Mouse (Mus musculus): ENCODE results near the gene Agap3. TPM values are rescaled to one million over a fixed set of nuclear protein-coding genes. Genes with fewer than 3 reads are reported as not detected.

The Agap3 gene
- polyA plus RNA-seq (2017; shearing (Covaris generic)): 76.9 TPM

DNA sequence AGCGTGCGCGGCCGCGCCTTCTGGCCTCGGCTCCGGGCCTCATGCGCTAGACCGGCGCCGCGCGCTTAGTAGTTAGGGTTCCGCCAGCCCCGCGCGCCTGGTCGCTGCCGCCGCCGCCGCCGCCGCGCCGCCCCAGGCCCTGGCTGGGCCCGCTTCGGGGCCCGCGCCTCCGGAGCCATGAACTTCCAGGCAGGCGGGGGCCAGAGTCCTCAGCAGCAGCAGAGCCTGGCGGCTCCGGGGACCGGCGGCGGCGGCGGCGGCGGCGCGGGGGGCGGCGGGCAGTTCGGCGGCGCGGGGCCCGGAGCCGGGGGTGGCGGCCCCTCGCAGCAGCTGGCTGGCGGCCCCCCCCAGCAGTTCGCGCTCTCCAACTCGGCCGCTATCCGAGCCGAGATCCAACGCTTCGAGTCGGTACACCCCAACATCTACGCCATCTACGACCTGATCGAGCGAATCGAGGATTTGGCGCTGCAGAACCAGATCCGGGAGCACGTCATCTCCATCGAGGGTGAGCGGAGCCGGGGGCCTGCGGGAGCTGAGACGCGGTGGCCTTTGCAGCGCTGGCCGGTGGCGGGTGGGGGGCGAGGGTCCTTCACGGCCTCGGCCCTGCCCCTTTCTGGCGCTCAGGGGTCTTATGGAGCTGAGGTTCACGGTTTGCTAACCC is at the start of gene Agap3:
TSS of gene Agap3 (plus strand) at position 148 of the 661 bp plus-strand sequence.

DNA sequence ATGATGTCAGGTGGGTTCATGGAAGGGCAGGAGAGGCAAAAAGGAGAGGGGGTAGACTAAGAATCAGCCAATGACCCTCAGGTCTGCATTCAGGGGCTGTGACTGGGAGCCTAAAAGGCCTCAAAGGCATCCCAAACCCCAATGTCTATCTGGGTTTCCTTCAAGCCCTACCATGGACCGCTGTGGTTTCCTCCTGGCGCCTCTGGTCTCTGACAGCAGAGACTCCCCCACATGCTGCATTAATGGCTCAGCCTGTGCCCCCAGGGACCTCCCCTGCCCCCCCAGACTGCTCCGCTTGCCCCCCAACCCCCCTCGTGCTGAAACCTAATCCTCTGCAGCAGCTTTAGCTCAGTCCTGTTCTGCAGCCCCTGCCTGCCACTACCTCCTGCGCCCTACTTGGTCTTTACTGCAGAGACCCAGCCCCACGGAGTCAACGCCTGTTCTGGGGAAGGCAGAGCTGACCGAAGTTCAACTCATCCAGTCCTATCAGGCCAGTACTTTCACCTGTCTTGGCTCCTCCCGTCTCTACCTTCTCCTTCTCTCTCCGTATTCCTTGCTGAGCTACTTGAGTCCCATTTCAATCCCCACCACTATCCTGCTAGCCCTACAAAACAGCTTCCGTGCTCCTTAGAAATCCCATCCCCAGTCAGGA is 38.8 kb upstream of the Agap3 start, which contains the start of gene Asic3:
TSS of gene Asic3 (plus strand) at position 351 of the 652 bp plus-strand sequence.

DNA sequence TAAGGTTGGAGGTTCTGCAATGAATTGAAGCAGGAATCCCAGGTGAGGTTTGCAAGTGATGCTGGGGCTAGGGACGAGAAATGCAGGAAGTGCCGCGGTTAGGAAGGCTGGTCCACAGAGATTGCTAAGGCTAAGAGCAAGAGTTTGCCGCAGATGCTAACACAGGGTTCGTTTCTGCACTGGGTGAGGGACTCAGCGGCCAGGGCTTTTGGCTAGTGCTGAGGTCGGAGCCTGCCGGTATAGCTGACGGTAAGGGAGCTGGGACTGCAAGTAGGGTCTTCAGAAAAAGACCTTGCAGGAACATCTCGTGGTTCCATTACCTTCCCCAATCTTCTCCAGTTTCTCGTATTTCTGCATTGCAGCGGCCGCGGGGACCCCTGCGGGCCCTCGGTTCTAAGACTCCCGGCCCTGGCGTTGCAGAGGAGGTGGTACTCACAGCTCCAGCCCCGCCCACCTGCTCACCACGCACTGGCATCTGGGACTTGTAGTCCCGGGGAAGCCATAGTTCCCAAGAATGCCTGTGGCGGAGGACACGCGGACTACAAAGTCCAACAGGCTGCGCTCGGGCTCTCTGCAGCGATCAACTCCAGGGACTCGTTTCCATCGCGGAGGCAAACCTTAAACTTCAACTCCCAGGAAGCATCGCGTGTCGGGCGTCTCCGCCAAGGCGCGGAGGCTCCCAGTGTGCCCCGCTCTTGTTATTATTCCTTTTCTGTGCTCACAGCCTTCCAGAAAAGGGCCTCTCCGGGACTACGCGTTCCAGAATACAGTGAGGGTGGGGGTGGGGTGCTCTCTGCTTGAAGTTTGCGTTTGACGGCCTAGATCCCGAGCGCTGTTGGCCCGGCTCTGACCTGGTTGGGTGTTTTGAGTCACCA is 28.6 kb upstream of the Agap3 start, which contains the start of the genes Cdk5 and Slc4a2:
TSS of gene Cdk5 (minus strand) at position 402 of the 875 bp plus-strand sequence.
TSS of gene Slc4a2 (plus strand) at position 709 of the 875 bp plus-strand sequence.

DNA sequence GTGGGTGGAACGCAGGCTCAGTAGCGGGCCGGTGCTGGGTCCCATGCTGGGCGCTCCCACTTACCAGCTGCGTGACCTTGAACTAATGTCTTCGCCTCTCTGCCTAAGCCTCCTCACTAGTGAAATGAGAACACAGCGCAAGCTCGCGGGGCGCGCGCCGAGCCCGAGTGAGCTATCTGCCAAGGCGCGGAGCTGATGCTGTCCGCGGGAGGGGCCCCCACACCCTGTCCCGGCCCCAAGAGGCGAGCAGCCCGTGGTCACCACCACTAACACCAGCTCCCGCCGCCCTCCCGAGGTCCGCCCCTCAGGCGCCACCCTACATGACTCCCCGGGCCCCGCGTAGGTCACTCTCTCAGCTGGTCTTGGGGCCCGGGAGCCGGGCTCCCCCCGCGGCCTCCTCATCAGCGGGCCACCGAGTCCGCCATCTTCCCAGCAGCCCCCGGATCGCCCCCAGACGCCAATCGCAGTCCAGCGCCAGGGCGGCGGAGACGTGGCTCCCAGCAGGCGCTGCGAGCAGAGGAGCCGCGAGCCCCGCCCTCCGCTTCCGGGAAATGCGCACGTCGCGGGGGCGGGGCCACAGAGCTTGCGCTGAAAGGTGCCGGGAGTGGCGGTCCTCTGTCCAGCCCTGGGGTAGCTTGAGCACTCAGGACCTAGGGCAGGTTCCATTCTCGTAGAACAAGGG is 7.1 kb upstream of the Agap3 start, which contains the start of gene Fastk:
TSS of gene Fastk (minus strand) at position 542 of the 682 bp plus-strand sequence.

DNA sequence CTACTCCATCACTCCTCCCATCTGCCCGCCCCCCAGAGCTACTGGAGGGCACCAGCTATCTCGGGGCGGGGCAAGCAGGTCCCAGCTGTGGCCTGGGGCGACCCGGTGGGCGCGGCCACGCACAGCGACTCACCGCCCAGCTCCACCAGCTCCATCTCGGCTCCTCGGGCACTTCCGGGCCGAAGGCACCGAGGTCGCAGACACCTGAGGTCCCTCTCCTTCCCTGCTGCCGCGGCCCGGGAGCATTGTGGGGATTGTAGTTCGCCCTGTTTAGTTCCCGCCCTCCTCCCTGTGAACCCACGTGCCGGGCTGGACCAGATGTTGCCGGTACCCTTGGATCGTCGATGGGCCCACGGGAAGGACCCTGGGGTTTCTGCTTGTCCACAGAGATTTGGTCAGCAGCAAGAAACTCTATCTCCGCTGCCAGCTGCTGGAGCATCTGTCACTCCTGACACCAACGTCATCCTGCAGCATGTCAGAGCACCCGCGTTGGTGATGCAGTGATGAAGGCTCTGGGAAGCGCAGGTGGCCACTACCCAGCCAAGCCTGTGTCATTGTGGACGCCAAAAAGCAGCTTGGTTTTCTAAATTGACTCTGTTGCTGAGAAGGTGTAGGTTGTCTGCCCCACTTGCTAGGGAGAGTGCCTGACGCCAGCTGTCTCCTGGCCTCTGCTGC is 4.2 kb upstream of the Agap3 start, which contains the start of gene Tmub1:
TSS of gene Tmub1 (minus strand) at position 231 of the 675 bp plus-strand sequence.

DNA sequence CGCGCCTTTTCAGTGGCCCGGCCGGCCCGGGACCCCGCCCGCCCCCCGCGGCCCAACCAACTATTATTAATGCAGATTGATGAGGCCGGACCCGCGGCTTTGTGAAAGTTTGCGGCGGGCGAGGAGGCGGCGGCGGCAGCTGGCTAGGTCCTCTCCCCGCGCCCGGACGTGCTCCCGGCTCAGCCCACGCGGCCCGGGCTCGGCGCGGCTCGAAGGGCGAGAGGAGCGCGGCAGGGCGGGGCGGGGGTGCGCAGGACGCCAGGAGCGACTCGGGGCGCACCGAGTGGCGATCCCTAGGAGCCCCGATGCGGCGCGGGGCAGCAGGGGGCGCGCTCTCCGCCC is 74.9 kb downstream of the Agap3 start, which contains the start of gene Gbx1:
TSS of gene Gbx1 (minus strand) at position 314 of the 342 bp plus-strand sequence.

DNA sequence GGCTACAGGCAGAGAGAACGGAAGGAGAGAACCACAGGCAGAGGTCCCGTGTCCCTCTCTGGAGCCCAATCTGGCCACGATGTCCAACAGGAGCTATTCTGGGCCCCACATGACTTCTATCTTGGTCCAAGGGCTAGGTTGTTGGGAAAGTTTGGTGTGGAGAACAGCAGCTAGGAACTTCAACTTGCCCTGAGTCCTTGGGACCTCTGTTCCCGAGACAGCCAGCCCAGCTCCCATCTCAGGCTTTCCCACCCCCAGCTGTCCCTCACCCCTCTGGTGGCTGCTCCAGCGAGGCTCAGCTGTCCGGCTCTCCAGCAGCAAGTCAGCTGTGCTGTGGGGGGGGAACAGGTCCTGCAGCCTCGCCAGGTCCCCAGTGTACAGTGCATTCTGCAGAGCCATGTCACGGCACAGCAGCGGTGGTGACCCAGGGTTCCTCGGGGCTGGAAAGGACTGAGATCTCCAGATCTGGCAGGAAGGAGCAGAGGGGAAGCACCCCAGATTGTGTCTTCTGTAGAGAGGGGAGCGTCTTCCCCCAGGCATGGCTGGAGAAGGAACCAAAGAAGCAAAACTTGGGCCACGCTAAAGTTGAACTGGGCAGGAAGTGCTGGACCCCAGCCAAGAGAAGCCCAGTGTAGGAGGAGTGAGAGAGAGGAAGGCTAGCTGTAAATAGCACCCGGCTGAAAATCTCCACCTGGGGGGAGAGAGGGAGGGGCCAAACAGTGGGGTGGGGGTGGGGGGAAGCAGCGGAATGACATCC is 88.6 kb downstream of the Agap3 start, which contains the start of gene Asb10:
TSS of gene Asb10 (minus strand) at position 592 of the 757 bp plus-strand sequence.

Other genes starting within 250 kb of the Agap3 start
- gene Kcnh2, start 100.6 kb upstream of the Agap3 start, polyA plus RNA-seq (2017; shearing (Covaris generic)): 4.6 TPM
- gene Nos3, start 87.4 kb upstream of the Agap3 start, polyA plus RNA-seq (2017; shearing (Covaris generic)): 0.23 TPM
- 2.3 TPM for gene Atg9b, start 60.0 kb upstream of the Agap3 start, polyA plus RNA-seq (2017; shearing (Covaris generic))
- gene Abcb8, start 58.5 kb upstream of the Agap3 start, polyA plus RNA-seq (2017; shearing (Covaris generic)): 26.2 TPM
- 0.24 TPM for gene Asic3, start 38.8 kb upstream of the Agap3 start, polyA plus RNA-seq (2017; shearing (Covaris generic))
- gene Cdk5, start 28.6 kb upstream of the Agap3 start, polyA plus RNA-seq (2017; shearing (Covaris generic)): 86.4 TPM
- gene Slc4a2, start 28.3 kb upstream of the Agap3 start, polyA plus RNA-seq (2017; shearing (Covaris generic)): 39.5 TPM
- 149 TPM for gene Fastk, start 6.9 kb upstream of the Agap3 start, polyA plus RNA-seq (2017; shearing (Covaris generic))
- 75.8 TPM for gene Tmub1, start 4.3 kb upstream of the Agap3 start, polyA plus RNA-seq (2017; shearing (Covaris generic))
- gene Gbx1, start 75.0 kb downstream of the Agap3 start, polyA plus RNA-seq (2017; shearing (Covaris generic)): not detected
- not detected for gene Asb10, start 88.8 kb downstream of the Agap3 start, polyA plus RNA-seq (2017; shearing (Covaris generic))
- gene 4931409K22Rik, start 104.6 kb downstream of the Agap3 start, polyA plus RNA-seq (2017; shearing (Covaris generic)): not detected
- gene Abcf2, start 125.3 kb downstream of the Agap3 start, polyA plus RNA-seq (2017; shearing (Covaris generic)): 82.9 TPM
- 34.1 TPM for gene Chpf2, start 134.6 kb downstream of the Agap3 start, polyA plus RNA-seq (2017; shearing (Covaris generic))
- 2.3 TPM for gene Smarcd3, start 172.2 kb downstream of the Agap3 start, polyA plus RNA-seq (2017; shearing (Covaris generic))
- 92.2 TPM for gene Nub1, start 233.4 kb downstream of the Agap3 start, polyA plus RNA-seq (2017; shearing (Covaris generic))

All from CD4-positive, CD25-positive, alpha-beta regulatory T cell (primary cell).